Mouse (Mus musculus) spleen, adult 12 weeks (tissue): ENCODE results near the gene Zbtb42.

Experiments
- DNase-seq: peaks from one replicate; pipeline ENCODE4 v3.0.0; 2022; ENCODE audit warnings: low spot score

Zbtb42 gene

DNA sequence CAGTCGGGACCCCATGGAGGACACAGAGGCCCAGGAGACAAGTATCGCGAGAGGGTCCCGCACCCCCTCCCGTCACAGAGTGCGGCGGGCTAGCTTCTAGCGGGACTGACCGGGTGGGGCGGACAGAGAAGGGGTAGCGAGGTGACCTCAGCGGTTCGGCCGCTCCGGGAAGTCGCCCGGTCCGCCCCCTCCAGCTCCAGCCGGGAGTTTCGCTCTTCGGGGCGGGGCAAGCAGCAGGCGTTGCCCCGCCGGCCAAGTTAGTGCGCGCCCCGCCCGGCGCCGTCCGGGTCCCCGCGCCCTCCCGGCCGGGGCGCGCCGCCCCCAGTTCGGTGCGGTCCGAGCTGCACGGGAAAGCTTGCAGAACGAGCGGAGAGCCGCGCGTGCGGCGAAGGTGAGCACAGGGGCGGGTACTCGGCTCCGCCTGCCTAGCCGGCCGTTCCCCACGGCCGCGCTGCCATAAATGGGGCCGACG, at the start of gene Zbtb42:
TSS of gene Zbtb42 (plus strand) at position 274 of the 472 bp plus-strand sequence.
- no peak for DNase-seq

DNA sequence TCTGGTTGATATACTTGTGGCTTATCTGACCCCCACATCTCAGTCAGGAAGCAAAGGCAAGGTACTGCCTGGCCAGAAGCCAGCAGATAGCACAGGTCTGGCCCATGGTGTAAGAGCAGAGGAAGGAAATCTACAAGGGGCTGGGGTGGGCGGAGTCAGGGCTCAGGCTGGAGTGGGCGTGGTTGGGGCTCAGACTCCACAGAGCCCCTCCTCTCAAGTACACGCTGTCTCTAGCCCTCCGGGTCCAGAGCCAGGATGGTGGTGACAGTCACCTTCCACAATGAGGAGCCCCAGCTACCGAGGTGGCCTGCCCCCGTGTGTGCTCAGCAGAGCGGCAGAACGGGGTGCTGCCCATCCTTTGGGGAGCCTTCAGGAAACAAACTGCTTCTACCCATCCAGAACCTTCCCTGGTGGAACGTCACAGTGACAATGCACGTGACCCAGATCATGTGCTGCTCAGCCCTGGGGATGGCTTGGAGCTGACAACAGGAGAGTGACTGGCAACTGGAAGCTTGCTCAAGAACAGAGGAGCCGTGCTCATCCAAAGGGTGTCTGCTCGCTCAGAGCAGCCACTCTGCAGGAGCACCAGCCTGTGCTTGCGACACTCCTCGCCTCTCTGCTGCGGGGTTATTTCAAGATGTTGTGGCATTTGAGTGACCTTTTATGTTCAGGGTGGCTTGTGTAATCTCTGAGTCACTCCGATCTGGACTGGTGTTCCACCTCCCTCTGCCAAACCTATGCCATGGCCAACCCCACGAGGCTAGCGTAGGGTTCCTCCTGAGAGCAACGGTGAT, 49.5 kb upstream of the Zbtb42 start:
- DNase-seq, result no peak

DNA sequence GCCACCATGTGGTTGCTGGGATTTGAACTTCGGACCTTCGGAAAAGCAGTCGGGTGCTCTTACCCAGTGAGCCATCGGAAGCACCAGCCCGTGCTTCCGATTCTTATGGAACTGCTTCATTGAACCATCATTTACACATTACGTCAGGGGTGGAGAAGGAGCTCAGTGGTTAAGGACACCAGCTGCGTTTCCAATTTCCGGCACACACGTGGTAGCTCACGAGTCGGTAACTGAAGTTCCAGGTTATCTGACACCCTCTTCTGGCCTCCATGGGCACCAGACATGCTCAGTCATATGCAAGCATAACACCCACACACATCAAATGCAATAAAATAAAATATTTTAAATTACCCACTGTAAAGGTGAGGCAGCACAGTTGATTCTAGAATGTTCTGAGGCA, 48.6 kb upstream of the Zbtb42 start:
- DNase-seq, result no peak

DNA sequence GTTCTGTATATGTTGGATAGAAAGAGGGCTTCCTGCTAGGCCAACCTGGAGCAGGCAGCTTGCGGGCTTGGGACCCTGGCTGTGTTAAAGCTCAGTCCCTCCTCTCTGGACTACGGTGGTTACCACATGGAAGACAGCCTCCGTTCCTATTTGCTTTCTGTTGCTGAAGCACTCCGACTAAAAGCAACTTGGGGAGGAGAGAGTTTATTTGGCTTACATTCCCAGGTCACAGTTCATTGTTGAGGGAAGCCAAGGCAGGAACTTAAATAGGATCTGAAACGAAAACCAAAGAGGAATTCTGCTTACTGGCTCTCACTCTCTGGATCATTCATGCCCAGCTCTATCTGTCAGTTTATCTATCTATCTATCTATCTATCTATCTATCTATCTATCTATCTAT, 47.8 kb upstream of the Zbtb42 start:
- no peak for DNase-seq

DNA sequence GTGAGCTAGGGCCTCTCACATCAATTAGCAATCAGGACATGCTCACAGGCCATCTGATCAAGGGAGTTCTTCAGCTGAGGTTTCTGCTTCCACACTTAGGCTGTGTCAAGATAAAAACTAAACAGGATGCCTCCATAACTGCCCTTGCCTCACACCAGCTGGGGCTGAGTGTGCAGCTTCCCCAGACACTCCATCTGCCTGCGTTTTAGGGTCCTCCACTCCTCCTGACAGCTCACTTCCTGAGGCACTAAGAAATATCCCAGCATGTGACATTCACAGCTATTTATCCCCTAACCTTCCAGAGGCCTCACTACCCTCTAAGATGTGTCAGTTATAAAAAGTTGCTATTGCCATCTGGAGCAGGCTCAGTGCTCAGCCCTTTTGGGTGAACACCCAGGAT, 47.2 kb upstream of the Zbtb42 start:
- no peak for DNase-seq

DNA sequence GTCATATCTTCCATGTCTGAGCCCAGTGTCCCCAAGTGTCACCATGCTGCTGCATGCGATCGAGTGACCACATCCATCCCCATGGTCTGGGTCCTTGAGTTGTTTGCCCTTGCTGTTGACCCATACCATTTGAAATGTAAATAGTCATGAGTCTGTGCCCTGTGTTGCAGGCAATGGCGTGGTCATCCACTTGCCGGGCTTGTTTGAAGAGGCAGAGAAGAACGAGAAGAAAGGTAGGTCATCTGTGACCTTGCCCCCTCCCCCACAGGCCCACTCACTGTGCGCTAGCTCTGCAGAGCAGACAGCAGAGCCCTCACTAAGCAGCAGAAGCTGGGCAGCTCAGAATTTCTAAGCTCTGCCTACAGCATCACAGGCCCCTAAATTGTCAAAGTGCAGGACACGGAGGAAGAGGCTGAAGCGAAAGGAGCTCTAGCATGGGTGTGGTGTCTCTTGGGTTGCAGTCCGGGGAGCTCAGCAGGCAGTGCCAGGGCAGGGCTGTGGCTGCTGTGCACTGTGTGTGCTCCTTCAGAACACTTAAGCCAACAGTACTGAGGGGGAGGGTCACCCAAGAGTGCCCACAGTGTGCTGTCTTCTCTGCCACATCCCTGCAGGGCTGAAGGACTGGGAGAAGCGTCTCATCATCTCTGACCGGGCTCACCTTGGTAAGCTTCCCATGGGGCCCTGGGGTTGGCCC, 46.4 kb upstream of the Zbtb42 start:
- no peak for DNase-seq

- no peak for DNase-seq
These were observed 45.7 kb upstream of the Zbtb42 start for GRCm38 (mm10) chr12:112632907-112633306.

GRCm38 (mm10) chr12:112633686-112634085, 44.9 kb upstream of the Zbtb42 start:
- no peak for DNase-seq

DNA sequence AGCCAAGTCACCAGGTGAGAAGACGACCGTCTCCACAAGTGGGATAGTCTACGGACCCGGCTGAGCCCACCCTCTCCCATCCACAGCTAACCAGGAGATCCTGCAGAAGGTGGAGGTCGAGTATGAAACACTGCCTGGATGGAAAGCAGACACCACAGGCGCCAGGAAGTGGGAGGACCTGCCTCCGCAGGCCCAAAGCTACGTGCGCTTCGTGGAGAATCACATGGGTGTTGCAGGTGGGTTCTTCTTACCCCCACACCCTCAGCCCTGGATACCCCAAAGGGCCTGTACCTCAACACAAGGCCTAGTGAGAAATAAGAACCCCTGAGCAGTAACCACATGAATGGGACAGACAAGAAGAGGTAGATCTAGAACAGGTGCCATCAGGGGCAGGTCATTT, 39.1 kb upstream of the Zbtb42 start:
- no peak for DNase-seq

DNA sequence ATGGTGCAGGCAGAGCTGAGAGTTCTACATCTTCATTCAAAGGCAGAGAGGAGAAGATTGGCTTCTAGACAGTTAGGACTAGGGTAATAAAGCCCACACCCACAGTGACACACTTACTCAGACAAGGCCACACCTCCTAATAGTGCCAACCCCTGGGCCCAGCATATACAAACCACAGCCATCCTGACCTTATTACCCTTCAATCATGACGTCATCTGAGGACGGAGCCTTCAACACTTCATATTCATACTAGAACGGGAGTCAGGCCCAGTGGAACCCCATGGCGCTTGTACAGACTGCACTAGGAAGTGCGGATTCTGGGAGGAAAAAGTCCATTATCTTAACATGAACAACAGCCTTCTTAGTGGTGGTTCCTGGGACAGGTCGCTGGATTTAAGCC, 35.5 kb upstream of the Zbtb42 start:
- DNase-seq, result no peak

DNA sequence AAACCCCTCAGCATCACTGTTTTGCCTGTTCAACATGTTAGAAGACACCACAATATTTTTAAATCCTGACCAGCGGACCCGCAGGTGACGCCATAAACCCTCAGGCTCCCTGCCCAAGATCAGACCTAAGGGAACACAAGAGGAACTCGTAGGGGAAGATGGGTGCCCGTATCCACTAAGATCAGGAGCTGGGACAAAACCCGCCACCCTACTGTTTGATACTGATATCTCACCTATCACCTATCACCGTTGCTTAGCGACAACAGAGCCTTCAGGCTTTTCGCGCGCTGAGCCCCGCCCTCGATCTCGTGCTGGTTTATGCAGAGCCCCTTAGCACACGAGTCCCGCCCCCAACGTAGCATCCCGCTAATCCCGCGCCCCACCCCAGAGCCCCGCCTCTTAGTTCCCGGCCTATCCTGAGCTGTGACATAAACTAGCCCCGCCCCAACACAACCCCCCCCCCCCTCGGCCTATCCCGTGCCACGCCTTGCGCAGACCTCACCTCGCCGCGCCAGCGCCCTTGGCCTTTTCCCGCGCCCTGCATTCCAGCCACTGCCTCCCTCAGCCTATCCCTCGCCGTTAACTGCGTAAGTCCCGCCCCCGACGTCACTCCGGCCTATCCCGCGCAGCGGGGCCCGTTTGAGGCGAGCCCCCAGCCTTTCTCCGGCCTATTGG, 34.3 kb upstream of the Zbtb42 start, which contains the start of gene Siva1:
TSS of gene Siva1 (plus strand) at position 500 of the 675 bp plus-strand sequence.
- peak; percentile 95 for DNase-seq

DNA sequence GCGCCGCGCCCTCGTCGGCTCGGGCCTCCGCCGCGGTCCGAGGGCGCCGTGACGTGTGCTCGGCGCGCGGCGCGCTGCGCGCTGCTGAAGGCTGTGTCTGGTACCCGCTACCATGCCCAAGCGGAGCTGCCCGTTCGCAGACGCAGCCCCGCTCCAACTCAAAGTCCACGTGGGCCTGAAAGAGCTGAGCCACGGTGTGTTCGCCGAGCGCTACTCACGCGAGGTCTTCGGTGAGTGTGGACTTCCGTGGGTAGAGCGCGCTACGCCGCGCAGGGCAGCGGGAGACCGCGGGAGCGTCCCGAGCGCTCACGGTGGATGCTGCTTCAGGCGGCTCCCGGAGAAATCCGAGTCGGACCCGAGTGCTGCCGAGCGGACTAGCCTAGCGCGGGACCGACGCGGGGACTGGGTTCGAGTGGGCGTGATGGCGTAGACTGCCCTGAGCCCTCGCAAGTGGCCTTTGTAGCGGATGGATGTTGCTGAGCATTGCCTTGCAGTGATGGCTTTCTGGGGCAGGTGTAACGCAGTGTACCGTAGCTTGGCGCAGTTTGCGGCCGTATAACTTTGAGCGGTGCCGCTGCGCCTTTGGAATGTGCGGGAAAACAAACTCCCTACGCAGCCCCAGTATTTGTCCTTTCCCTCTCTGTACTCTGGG, 33.6 kb upstream of the Zbtb42 start:
- no peak for DNase-seq

GRCm38 (mm10) chr12:112646139-112646538, 32.5 kb upstream of the Zbtb42 start:
- DNase-seq, result no peak

DNA sequence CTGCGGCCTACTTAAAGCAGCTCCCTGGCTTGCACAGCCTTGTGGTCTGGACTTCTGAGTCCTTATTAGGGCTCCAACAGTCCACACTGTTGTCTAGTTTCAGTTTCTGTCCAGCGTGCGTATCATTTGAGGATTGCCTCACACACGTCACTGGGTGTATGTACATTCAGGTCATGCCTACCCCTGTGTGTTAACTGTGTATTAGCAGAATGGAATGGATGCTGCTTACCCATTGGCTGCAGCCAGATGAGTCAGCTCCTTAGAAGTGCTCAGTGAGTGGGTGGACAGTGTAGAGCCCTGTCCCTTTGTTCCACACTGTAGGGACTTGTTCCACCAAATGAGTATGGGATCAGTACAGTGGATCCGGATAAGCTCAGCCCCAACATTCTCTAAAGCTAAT, 30.5 kb upstream of the Zbtb42 start:
- no peak for DNase-seq

- no peak for DNase-seq
These were observed 26.7 kb upstream of the Zbtb42 start for GRCm38 (mm10) chr12:112651778-112652439.

GRCm38 (mm10) chr12:112653157-112653824, 25.3 kb upstream of the Zbtb42 start:
- DNase-seq, result peak; percentile 65

DNA sequence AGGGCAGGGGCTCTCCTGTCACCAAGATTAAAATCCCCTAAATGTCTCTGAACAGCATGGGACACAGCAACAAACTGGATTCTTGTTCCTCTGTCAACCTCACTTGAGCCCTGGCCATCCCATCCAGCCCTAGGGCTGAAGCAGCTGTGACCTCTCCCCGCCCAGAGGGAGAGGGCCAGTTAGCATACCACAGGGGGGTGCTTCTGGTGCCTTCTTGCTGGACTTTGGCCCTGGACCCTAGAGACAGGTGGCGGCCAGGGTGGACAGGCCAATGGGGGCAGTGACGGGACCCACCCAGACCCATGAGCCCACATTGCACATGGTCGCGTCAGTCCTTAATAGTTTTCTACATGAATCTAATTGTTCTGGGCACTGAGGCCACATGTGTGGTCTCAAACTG, 24.6 kb upstream of the Zbtb42 start:
- DNase-seq, result no peak

- no peak for DNase-seq
These were observed 20.0 kb upstream of the Zbtb42 start for GRCm38 (mm10) chr12:112658619-112659018.

GRCm38 (mm10) chr12:112659109-112659508, 19.5 kb upstream of the Zbtb42 start:
- no peak for DNase-seq

DNA sequence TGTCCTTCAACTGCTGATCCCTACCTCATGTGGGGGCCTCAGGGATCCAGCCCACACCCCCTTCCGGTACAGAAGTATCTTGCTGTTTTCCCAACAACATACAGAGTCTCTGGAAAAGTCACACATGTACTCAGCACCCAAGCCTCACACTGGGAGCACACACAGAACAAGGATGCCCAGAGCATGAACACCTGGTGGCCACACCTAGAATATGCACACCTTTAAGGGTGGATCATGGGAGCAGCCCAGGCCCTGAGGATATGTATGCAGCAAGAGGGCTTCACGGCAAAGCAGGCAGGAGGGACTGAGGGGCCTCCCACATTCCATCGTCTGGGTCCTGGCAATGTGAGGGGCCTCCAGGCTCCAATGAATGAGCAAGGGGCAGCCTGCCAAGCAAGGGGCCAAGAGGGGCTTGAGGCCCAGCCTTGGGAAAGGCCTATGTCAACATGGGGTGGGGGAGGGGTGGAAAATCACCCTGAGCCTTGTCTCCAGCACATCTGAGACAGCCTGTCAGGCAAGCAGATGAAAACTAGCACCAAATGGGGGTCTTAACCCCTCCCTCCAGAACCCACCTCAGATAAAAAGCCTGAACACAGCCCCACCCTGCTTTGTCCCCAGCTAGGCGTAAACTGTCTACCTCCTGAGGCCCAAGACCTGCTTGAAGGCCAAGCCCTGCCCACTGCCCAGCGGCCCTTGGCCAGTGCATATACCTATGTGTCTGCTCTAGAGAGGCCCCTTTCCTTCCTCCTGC, 17.9 kb upstream of the Zbtb42 start:
- DNase-seq, result no peak

DNA sequence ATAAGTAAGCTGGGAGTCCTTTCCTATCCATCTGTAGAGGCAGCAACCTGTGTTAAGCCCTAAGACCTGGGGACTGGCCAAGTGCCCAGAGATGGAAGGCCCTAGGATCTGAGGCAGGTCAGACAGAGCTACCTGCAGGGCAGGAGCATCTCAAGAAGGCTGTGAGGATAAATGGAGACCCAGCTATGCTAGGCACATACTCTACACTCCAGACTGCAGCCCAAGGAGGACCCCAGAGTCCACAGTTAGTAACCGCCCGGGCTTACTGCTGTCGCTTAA, 17.4 kb upstream of the Zbtb42 start:
- no peak for DNase-seq
